Mouse (Mus musculus): ENCODE results near the gene Zfpm1.

- TF ChIP-seq POLR2A (IDR thresholded peaks at IDR 0.05; ENCODE audit: low read depth, low read length) (no peak), CTCF (IDR thresholded peaks at IDR 0.05; ENCODE audit: extremely low read depth, insufficient read depth, insufficient read length, insufficient replicate concordance) (no peak)
Measured at GRCm38 (mm10) chr8:122319708-122320075, 37.8 kb downstream of the Zfpm1 start.
